Mouse (Mus musculus): Measurements from ENCODE around the gene Aarsd1. TPM values are rescaled to one million over a fixed set of nuclear protein-coding genes. Genes with fewer than 3 reads are reported as not detected.
"Not testable (repeated sequence)": the region's sequence is repeated elsewhere in the genome, so short reads cannot be mapped to it uniquely, and the experiment has no call there.

Aarsd1 gene
- polyA plus RNA-seq, 1 experiment from 2014 or later: 92.0 TPM

DNA sequence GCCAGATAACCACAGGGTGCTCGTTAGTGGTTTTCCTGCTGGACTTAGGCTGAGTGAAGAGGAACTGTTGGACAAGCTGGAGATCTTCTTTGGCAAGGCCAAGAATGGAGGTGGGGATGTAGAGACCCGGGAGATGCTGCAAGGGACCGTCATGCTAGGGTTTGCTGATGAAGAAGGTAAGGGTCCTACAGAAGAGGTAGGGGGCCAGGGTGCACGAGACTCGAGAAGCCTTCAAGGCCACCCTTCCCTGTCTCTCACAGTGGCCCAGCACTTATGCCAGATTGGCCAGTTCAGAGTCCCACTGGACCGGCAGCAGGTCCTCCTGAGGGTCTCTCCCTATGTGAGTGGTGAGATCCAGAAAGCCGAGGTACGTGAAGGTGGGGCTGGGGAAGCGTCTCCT is 40.2 kb upstream of the Aarsd1 start:
- H3K27ac ChIP-seq (replicated peaks): no peak overlapping the region
- no peak overlapping the region for H3K9ac ChIP-seq
- no peaks in the 10 kb centered on the region for H3K27me3 ChIP-seq
- no peak overlapping the region for H3K4me2 ChIP-seq
- 95% methylated on average over 9 of the region's 9 CpGs for WGBS
- H3K4me3 ChIP-seq: no peak overlapping the region
- no peaks in the 10 kb centered on the region for H3K9me3 ChIP-seq
- H3K4me1 ChIP-seq (replicated peaks): peaks cover 7% of the 10 kb centered on the region
- H3K36me3 ChIP-seq: peaks cover 58% of the 10 kb centered on the region
- no peak for ATAC-seq (ENCODE audit: low FRiP score, low read depth)

DNA sequence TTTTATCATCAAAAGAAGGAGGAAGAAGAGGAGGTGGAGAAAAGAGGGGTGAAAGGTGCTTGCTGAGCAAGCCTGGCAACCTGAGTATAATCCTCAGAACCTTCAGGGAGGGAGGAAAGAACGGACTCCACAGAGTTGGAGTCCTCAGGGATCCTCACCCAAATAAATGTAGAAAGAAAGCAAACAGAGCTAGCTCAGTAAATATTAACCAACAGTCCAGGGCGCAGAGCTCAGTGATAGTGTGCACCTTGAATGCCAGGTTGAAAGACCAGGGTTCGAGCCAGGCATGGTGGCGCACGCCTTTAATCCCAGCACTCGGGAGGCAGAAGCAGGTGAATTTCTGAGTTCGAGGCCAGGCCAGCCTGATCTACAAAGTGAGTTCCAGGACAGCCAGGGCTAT is 38.2 kb upstream of the Aarsd1 start:
- Histone ChIP-seq H3K36me3 (peaks cover 40% of the 10 kb centered on the region), H3K9ac (no peak overlapping the region), H3K4me3 (no peak overlapping the region), H3K4me1 (replicated peaks) (no peaks in the 10 kb centered on the region; the same call in 1 of the 2 replicates), H3K27ac (replicated peaks) (no peak overlapping the region), H3K4me2 (no peak overlapping the region), H3K9me3 (no peaks in the 10 kb centered on the region), H3K27me3 (no peaks in the 10 kb centered on the region)
- WGBS: 94% methylated on average over 7 of the region's 7 CpGs
- no peak for ATAC-seq (ENCODE audit: low FRiP score, low read depth)

- peak overlapping the region; percentile 30; the same call in 1 of the 2 replicates for H3K27ac ChIP-seq (replicated peaks)
- WGBS: 39% methylated on average over 6 of the region's 6 CpGs
- no peaks in the 10 kb centered on the region for H3K27me3 ChIP-seq
- peaks cover 31% of the 10 kb centered on the region for H3K36me3 ChIP-seq
- no peak overlapping the region for H3K4me2 ChIP-seq
- no peak overlapping the region for H3K9ac ChIP-seq
- no peaks in the 10 kb centered on the region for H3K9me3 ChIP-seq
- no peak overlapping the region for H3K4me3 ChIP-seq
- 0 out of 2 replicates have a peak, but pooled peaks have one; percentile 55 for ATAC-seq (ENCODE audit: low FRiP score, low read depth)
- H3K4me1 ChIP-seq (replicated peaks): no peaks in the 10 kb centered on the region; the same call in 1 of the 2 replicates
These were observed 37.3 kb upstream of the Aarsd1 start for GRCm38 (mm10) chr11:101454702-101455101.

GRCm38 (mm10) chr11:101452093-101452774 is 34.8 kb upstream of the Aarsd1 start:
- Histone ChIP-seq H3K36me3 (peaks cover 8% of the 10 kb centered on the region; the same call in 1 of the 2 replicates), H3K4me1 (replicated peaks) (no peaks in the 10 kb centered on the region; the same call in 1 of the 2 replicates), H3K9me3 (no peaks in the 10 kb centered on the region), H3K4me3 (no peak overlapping the region), H3K9ac (no peak overlapping the region), H3K4me2 (no peak overlapping the region), H3K27me3 (no peaks in the 10 kb centered on the region), H3K27ac (replicated peaks) (no peak overlapping the region)
- ATAC-seq (ENCODE audit: low FRiP score, low read depth): no peak
- 77% methylated on average over 10 of the region's 10 CpGs for WGBS

DNA sequence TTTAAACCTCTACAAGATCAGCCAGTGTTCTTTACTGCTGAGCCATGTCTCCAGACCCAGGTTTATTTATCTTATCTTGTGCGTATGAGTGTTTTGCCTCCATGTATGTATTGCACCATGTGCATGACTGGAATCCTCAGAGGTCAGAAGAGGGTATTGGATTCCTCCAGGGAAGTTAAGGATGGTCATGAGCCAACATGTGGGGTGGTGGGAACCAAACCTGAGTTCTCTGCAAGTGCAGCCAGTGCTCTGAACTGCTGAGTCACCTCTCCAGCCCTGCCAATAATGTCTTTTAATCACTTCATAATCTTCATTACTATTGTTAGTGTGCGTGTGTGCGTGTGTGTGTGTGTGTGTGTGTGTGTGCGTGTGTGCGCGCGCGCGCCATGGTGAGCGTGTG is 34.1 kb upstream of the Aarsd1 start:
- WGBS: 93% methylated on average over 10 of the region's 10 CpGs
- no peak for ATAC-seq (ENCODE audit: low FRiP score, low read depth)
- H3K4me3 ChIP-seq: no peak overlapping the region

DNA sequence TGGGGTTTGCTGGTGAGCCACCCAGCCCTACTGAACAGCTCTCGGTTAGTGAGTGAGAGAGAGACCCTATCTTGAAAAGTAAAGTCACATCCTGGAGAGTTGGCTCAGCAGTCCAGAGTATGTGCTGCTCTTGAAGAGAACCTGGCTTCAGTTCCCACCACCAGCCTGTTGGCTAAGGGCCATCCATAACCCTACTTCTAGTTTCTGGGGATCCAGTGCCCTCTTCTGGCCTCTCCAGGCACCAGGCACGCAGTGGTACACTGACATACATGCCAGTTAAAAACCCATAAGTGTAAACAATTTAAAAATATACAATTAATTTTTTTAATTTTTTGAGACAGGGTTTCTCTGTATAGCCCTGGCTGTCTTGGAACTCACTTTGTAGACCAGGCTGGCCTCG is 33.0 kb upstream of the Aarsd1 start:
- Histone ChIP-seq H3K9me3 (no peaks in the 10 kb centered on the region), H3K4me3 (no peak overlapping the region), H3K36me3 (no peaks in the 10 kb centered on the region), H3K9ac (no peak overlapping the region), H3K27me3 (no peaks in the 10 kb centered on the region), H3K27ac (replicated peaks) (no peak overlapping the region), H3K4me1 (replicated peaks) (no peaks in the 10 kb centered on the region; the same call in 1 of the 2 replicates), H3K4me2 (no peak overlapping the region)
- no peak for ATAC-seq (ENCODE audit: low FRiP score, low read depth)
- WGBS: 84% methylated on average over 3 of the region's 3 CpGs

More for the DNA sequence above, 34.1 kb upstream of the Aarsd1 start:
- no peak overlapping the region for H3K9ac ChIP-seq
- H3K36me3 ChIP-seq: 0 out of 2 replicates have a peak, but pooled peaks cover 1% of the 10 kb centered on the region
- H3K9me3 ChIP-seq: no peaks in the 10 kb centered on the region
- no peak overlapping the region for H3K27ac ChIP-seq (replicated peaks)
- H3K4me1 ChIP-seq (replicated peaks): no peaks in the 10 kb centered on the region; the same call in 1 of the 2 replicates
- H3K4me2 ChIP-seq: no peak overlapping the region
- no peaks in the 10 kb centered on the region for H3K27me3 ChIP-seq

GRCm38 (mm10) chr11:101449596-101449995 is 32.2 kb upstream of the Aarsd1 start:
- not testable (repeated sequence) for H3K27me3 ChIP-seq; H3K9ac ChIP-seq; ATAC-seq (ENCODE audit: low FRiP score, low read depth); H3K4me2 ChIP-seq; H3K4me1 ChIP-seq (replicated peaks); H3K4me3 ChIP-seq; H3K36me3 ChIP-seq; H3K9me3 ChIP-seq; H3K27ac ChIP-seq (replicated peaks)
- 81% methylated on average over 4 of the region's 4 CpGs for WGBS

GRCm38 (mm10) chr11:101448899-101449298 is 31.5 kb upstream of the Aarsd1 start:
- Histone ChIP-seq H3K4me1 (replicated peaks) (peaks cover 7% of the 10 kb centered on the region), H3K27ac (replicated peaks) (no peak overlapping the region), H3K27me3 (no peaks in the 10 kb centered on the region), H3K4me3 (no peak overlapping the region), H3K4me2 (peak overlapping the region; percentile 13; the same call in 1 of the 2 replicates), H3K36me3 (peaks cover 13% of the 10 kb centered on the region), H3K9ac (no peak overlapping the region), H3K9me3 (no peaks in the 10 kb centered on the region)
- 86% methylated on average over 4 of the region's 4 CpGs for WGBS
- no peak for ATAC-seq (ENCODE audit: low FRiP score, low read depth)

- Histone ChIP-seq H3K4me1 (replicated peaks) (peaks cover 13% of the 10 kb centered on the region), H3K27me3 (no peaks in the 10 kb centered on the region), H3K4me3 (peak within 1 kb of the TSS; percentile 20), H3K4me2 (peak within 1 kb of the TSS; percentile 13; the same call in 1 of the 2 replicates), H3K27ac (replicated peaks) (no peak within 1 kb of the TSS), H3K9me3 (no peaks in the 10 kb centered on the region), H3K36me3 (peaks cover 17% of the 10 kb centered on the region), H3K9ac (no peak within 1 kb of the TSS)
- 41% methylated on average over 10 of the region's 10 CpGs for WGBS
- no peak for ATAC-seq (ENCODE audit: low FRiP score, low read depth)
These were observed 30.9 kb upstream of the Aarsd1 start, which contains the start of gene Ifi35 for GRCm38 (mm10) chr11:101448274-101448746. Ifi35 (plus strand) TSS chr11:101448407.

- Histone ChIP-seq H3K27ac (replicated peaks) (no peak overlapping the region), H3K4me2 (no peak overlapping the region), H3K4me3 (no peak overlapping the region), H3K36me3 (peaks cover 17% of the 10 kb centered on the region), H3K27me3 (no peaks in the 10 kb centered on the region), H3K4me1 (replicated peaks) (peaks cover 18% of the 10 kb centered on the region), H3K9ac (no peak overlapping the region), H3K9me3 (no peaks in the 10 kb centered on the region)
- ATAC-seq (ENCODE audit: low FRiP score, low read depth): no peak
- 92% methylated on average over 5 of the region's 5 CpGs for WGBS
These were observed 30.4 kb upstream of the Aarsd1 start for GRCm38 (mm10) chr11:101447786-101448185.

GRCm38 (mm10) chr11:101446860-101447259 is 29.4 kb upstream of the Aarsd1 start:
- H3K4me2 ChIP-seq; H3K9me3 ChIP-seq; H3K27me3 ChIP-seq; H3K9ac ChIP-seq; H3K27ac ChIP-seq (replicated peaks); H3K4me3 ChIP-seq; ATAC-seq (ENCODE audit: low FRiP score, low read depth): not testable (repeated sequence)
- WGBS: 93% methylated on average over 8 of the region's 8 CpGs
- H3K36me3 ChIP-seq: peaks cover 17% of the 10 kb centered on the region
- peaks cover 18% of the 10 kb centered on the region for H3K4me1 ChIP-seq (replicated peaks)

GRCm38 (mm10) chr11:101446319-101446718 is 28.9 kb upstream of the Aarsd1 start:
- WGBS: 80% methylated on average over 1 of the region's 1 CpGs
- Histone ChIP-seq H3K27me3 (no peaks in the 10 kb centered on the region), H3K9ac (no peak overlapping the region), H3K4me1 (replicated peaks) (peaks cover 18% of the 10 kb centered on the region), H3K4me3 (no peak overlapping the region), H3K4me2 (no peak overlapping the region), H3K36me3 (peaks cover 17% of the 10 kb centered on the region), H3K9me3 (no peaks in the 10 kb centered on the region), H3K27ac (replicated peaks) (no peak overlapping the region)
- no peak for ATAC-seq (ENCODE audit: low FRiP score, low read depth)

Measured in hindbrain, embryonic 15.5 days (tissue).